Mouse (Mus musculus) lung, embryonic 16.5 days (tissue): ENCODE results near the gene Ppp1cc. TPM values are rescaled to one million over a fixed set of nuclear protein-coding genes. Genes with fewer than 3 reads are reported as not detected.
A peak's percentile ranks its signal among the peaks of the same experiment; 100 is the strongest.
"Not testable (repeated sequence)": the region's sequence is repeated elsewhere in the genome, so short reads cannot be mapped to it uniquely, and the experiment has no call there.

ENCODE experiments used
- ATAC-seq: fragments of 200-750 bp; cut with Nextera tagmentation; 2 replicates; pipeline ENCODE4 v1.8.0; 2017; ENCODE audit warnings: low read depth, mild to moderate bottlenecking, moderate library complexity
- H3K27ac ChIP-seq: fragments of 300-500 bp; sonication (generic); 2 replicates; pipeline ENCODE4 v1.5.1; 2014; ENCODE audit warnings: mild to moderate bottlenecking, control low read depth, low read length
- H3K27me3 ChIP-seq: fragments of 300-500 bp; sonication (generic); 2 replicates; pipeline ENCODE4 v1.6.1; 2014; ENCODE audit warnings: low read depth, low read length, mixed read lengths; ENCODE audit not compliant: control insufficient read depth, insufficient read depth
- H3K36me3 ChIP-seq: fragments of 300-500 bp; sonication (generic); 2 replicates; pipeline ENCODE4 v1.6.1; 2014; ENCODE audit warnings: low read length; ENCODE audit not compliant: control insufficient read depth, insufficient read depth
- H3K4me1 ChIP-seq: fragments of 300-500 bp; sonication (generic); replicated peaks from 2 replicates; pipeline ENCODE4 v1.6.1; 2014; ENCODE audit warnings: low read length, mixed read lengths; ENCODE audit not compliant: control insufficient read depth, insufficient read depth
- H3K4me2 ChIP-seq: fragments of 300-500 bp; sonication (generic); 2 replicates; pipeline ENCODE4 v1.6.1; 2014; ENCODE audit warnings: low read depth, low read length, control low read depth
- H3K4me3 ChIP-seq: fragments of 300-500 bp; sonication (generic); 2 replicates; pipeline ENCODE4 v1.5.1; 2014; ENCODE audit warnings: mild to moderate bottlenecking, low read length, control low read depth
- H3K9ac ChIP-seq: fragments of 300-500 bp; sonication (generic); 2 replicates; pipeline ENCODE4 v1.6.1; 2014; ENCODE audit warnings: low read length, control low read depth
- H3K9me3 ChIP-seq: fragments of 300-500 bp; sonication (generic); 2 replicates; pipeline ENCODE4 v1.6.1; 2016; ENCODE audit warnings: low read length; ENCODE audit not compliant: control insufficient read depth
- WGBS: fragments of 180-500 bp; shearing (Covaris S2); extraction: QIAGEN DNeasy Blood & Tissue Kit; methylation state at CpG from one replicate; pipeline ENCODE4 v1.1.7; 2014; 5-methylcytosine and 5-hydroxymethylcytosine counted together
- polyA plus RNA-seq: library from polyadenylated mRNA; unstranded; fragments of >200 nt; fragmentation: Nextera tagmentation; extraction: Ambion mirVana; gene quantifications from 2 replicates; pipeline ENCODE4 v1.2.1, GENCODE M21; 2015

Gene Ppp1cc
- polyA plus RNA-seq, 1 experiment from 2014 or later, result 214 TPM

GRCm38 (mm10) chr5:122175961-122176360 lies 17.9 kb downstream of the Ppp1cc start:
- Histone ChIP-seq H3K27me3 (no peaks in the 10 kb centered on the region), H3K4me2 (no peak overlapping the region), H3K9me3 (no peaks in the 10 kb centered on the region)

GRCm38 (mm10) chr5:122176398-122176797 lies 18.3 kb downstream of the Ppp1cc start:
- no peaks in the 10 kb centered on the region for H3K27me3 ChIP-seq
- H3K9ac ChIP-seq, result no peak overlapping the region
- no peak overlapping the region for H3K27ac ChIP-seq
- no peak overlapping the region for H3K4me3 ChIP-seq
- no peak overlapping the region for H3K4me2 ChIP-seq
- peak; percentile 84 for ATAC-seq
- no peaks in the 10 kb centered on the region for H3K9me3 ChIP-seq
- 26% methylated on average over 1 of the region's 1 CpGs for WGBS
- H3K4me1 ChIP-seq, result no peaks in the 10 kb centered on the region
- peaks cover 37% of the 10 kb centered on the region for H3K36me3 ChIP-seq

More at GRCm38 (mm10) chr5:122175961-122176360, 17.9 kb downstream of the Ppp1cc start:
- no peak overlapping the region for H3K27ac ChIP-seq
- no peaks in the 10 kb centered on the region for H3K4me1 ChIP-seq
- H3K9ac ChIP-seq, result no peak overlapping the region
- ATAC-seq, result no peak
- H3K4me3 ChIP-seq, result no peak overlapping the region
- 87% methylated on average over 7 of the region's 7 CpGs for WGBS
- H3K36me3 ChIP-seq, result peaks cover 41% of the 10 kb centered on the region

- H3K27me3 ChIP-seq, result no peaks in the 10 kb centered on the region
- no peaks in the 10 kb centered on the region for H3K9me3 ChIP-seq
- no peak overlapping the region for H3K4me2 ChIP-seq
- 64% methylated on average over 6 of the region's 6 CpGs for WGBS
- no peak overlapping the region for H3K27ac ChIP-seq
- no peak overlapping the region for H3K9ac ChIP-seq
- no peak for ATAC-seq
- H3K4me1 ChIP-seq, result no peaks in the 10 kb centered on the region
- H3K36me3 ChIP-seq, result peaks cover 17% of the 10 kb centered on the region
- H3K4me3 ChIP-seq, result no peak overlapping the region
Measured at GRCm38 (mm10) chr5:122179665-122180064, 21.6 kb downstream of the Ppp1cc start.

GRCm38 (mm10) chr5:122184283-122184806 lies 26.3 kb downstream of the Ppp1cc start:
- no peaks in the 10 kb centered on the region for H3K36me3 ChIP-seq
- H3K27ac ChIP-seq, result no peak overlapping the region
- no peaks in the 10 kb centered on the region for H3K9me3 ChIP-seq
- WGBS, result 79% methylated on average over 7 of the region's 7 CpGs
- H3K4me1 ChIP-seq, result no peaks in the 10 kb centered on the region
- no peak for ATAC-seq
- no peaks in the 10 kb centered on the region for H3K27me3 ChIP-seq
- no peak overlapping the region for H3K4me3 ChIP-seq
- H3K9ac ChIP-seq, result no peak overlapping the region
- no peak overlapping the region for H3K4me2 ChIP-seq

- not testable (repeated sequence) for H3K9me3 ChIP-seq, H3K4me2 ChIP-seq, H3K4me3 ChIP-seq, H3K9ac ChIP-seq, H3K27ac ChIP-seq, H3K36me3 ChIP-seq, ATAC-seq, H3K27me3 ChIP-seq, H3K4me1 ChIP-seq
- WGBS, result 94% methylated on average over 6 of the region's 6 CpGs
Measured at GRCm38 (mm10) chr5:122184858-122185257, 26.8 kb downstream of the Ppp1cc start.

GRCm38 (mm10) chr5:122189115-122189514 lies 31.0 kb downstream of the Ppp1cc start:
- H3K27ac ChIP-seq, result no peak overlapping the region
- H3K27me3 ChIP-seq, result no peaks in the 10 kb centered on the region
- H3K9me3 ChIP-seq, result no peaks in the 10 kb centered on the region
- ATAC-seq, result no peak
- no peaks in the 10 kb centered on the region for H3K36me3 ChIP-seq
- no peak overlapping the region for H3K4me2 ChIP-seq
- WGBS, result 43% methylated on average over 3 of the region's 3 CpGs
- no peak overlapping the region for H3K4me3 ChIP-seq
- no peaks in the 10 kb centered on the region for H3K4me1 ChIP-seq
- H3K9ac ChIP-seq, result no peak overlapping the region

- 63% methylated on average over 7 of the region's 7 CpGs for WGBS
- H3K36me3 ChIP-seq, result no peaks in the 10 kb centered on the region
- no peak for ATAC-seq
Measured at GRCm38 (mm10) chr5:122190465-122190864, 32.4 kb downstream of the Ppp1cc start.

GRCm38 (mm10) chr5:122191269-122192063 lies 33.4 kb downstream of the Ppp1cc start:
- Histone ChIP-seq H3K4me2 (no peak overlapping the region), H3K27me3 (no peaks in the 10 kb centered on the region), H3K36me3 (no peaks in the 10 kb centered on the region), H3K4me3 (no peak overlapping the region), H3K27ac (no peak overlapping the region), H3K9ac (no peak overlapping the region), H3K4me1 (no peaks in the 10 kb centered on the region), H3K9me3 (no peaks in the 10 kb centered on the region)
- 60% methylated on average over 12 of the region's 12 CpGs for WGBS
- ATAC-seq, result no peak

More at GRCm38 (mm10) chr5:122190465-122190864, 32.4 kb downstream of the Ppp1cc start:
- Histone ChIP-seq H3K4me1 (no peaks in the 10 kb centered on the region), H3K9ac (no peak overlapping the region), H3K9me3 (no peaks in the 10 kb centered on the region), H3K4me2 (no peak overlapping the region), H3K4me3 (no peak overlapping the region), H3K27me3 (no peaks in the 10 kb centered on the region), H3K27ac (no peak overlapping the region)

GRCm38 (mm10) chr5:122192347-122192746 lies 34.3 kb downstream of the Ppp1cc start:
- ATAC-seq, result no peak

More at GRCm38 (mm10) chr5:122192347-122192746, 34.3 kb downstream of the Ppp1cc start:
- Histone ChIP-seq H3K9me3 (no peaks in the 10 kb centered on the region), H3K27me3 (no peaks in the 10 kb centered on the region), H3K4me3 (no peak overlapping the region), H3K4me2 (no peak overlapping the region), H3K4me1 (no peaks in the 10 kb centered on the region), H3K36me3 (no peaks in the 10 kb centered on the region), H3K9ac (no peak overlapping the region), H3K27ac (no peak overlapping the region)
- WGBS, result 28% methylated on average over 3 of the region's 4 CpGs
